Mouse (Mus musculus) E14TG2a.4 (cell line): ENCODE data around the gene Gm1123.

Source experiments
- CTCF ChIP-seq: conservative IDR thresholded peaks from 2 replicates; pipeline ENCODE4 v1.5.1; 2014; ENCODE audit warnings: low read length
- NANOG ChIP-seq: IDR thresholded peaks from 2 replicates; pipeline ENCODE4 v1.6.1; 2014; ENCODE audit warnings: borderline replicate concordance, low read length, mixed read lengths

GRCm38 (mm10) chr9:98957751-98958351 is 77.7 kb downstream of the Gm1123 start:
- TF ChIP-seq CTCF (no peak), NANOG (no peak)
